Mouse (Mus musculus): Measurements from ENCODE around the gene Krtap21-1. TPM values are rescaled to one million over a fixed set of nuclear protein-coding genes. Genes with fewer than 3 reads are reported as not detected.

Gene Krtap21-1
- total RNA-seq (2021) (not detected), polyA plus RNA-seq (2012; rRNA removed) (not detected in 2 replicates)
- long read RNA-seq = 0 reads

DNA sequence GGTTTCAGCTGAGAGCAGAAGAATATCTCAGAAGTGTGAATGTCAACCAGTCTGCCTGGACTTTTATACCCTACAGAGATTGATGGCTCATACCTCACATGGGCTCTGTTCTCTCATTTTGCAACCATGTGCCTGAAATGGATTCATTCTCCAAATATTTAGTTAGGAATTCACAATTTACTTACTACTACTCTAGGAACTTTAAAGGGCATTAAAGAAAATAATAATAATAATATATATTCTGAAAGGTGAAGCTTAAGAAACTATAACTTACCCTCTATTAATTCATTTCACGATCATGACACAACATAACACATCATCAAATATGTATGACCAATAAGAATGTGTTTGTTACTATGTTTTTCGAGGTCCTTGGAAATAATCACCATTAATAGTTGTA lies at the start of gene Krtap21-1:
Krtap21-1 (minus strand) TSS at position 101 of the 400 bp plus-strand sequence.
- H3K36me3 ChIP-seq (ENCODE audit: control insufficient read depth, insufficient read depth, low read length) = no peaks in the 10 kb centered on the region
- no peak within 1 kb of the TSS for H3K4me3 ChIP-seq
- DNase-seq = no peak
- TF ChIP-seq CTCF (IDR thresholded peaks at IDR 0.05) (no peak), EP300 (IDR thresholded peaks at IDR 0.05; ENCODE audit: insufficient read depth, low read depth, low read length) (no peak), POLR2A (IDR thresholded peaks at IDR 0.05; ENCODE audit: insufficient read depth, low read depth, low read length) (no peak)
- no peak within 1 kb of the TSS for H3K9ac ChIP-seq (ENCODE audit: low read depth, low read length)
- WGBS = 78% methylated on average over 2 of the region's 2 CpGs
- intact Hi-C loops (cut with DNase I) = no loop called here
- H3K4me1 ChIP-seq (ENCODE audit: control insufficient read depth, insufficient read depth, low read length) = no peaks in the 10 kb centered on the region
- H3K79me2 ChIP-seq (replicated peaks; ENCODE audit: control insufficient read depth, insufficient read depth, low read length) = no peaks in the 10 kb centered on the region
- no peaks in the 10 kb centered on the region for H3K27me3 ChIP-seq (ENCODE audit: control insufficient read depth, insufficient read depth, low read length)
- no peak within 1 kb of the TSS for H3K27ac ChIP-seq

DNA sequence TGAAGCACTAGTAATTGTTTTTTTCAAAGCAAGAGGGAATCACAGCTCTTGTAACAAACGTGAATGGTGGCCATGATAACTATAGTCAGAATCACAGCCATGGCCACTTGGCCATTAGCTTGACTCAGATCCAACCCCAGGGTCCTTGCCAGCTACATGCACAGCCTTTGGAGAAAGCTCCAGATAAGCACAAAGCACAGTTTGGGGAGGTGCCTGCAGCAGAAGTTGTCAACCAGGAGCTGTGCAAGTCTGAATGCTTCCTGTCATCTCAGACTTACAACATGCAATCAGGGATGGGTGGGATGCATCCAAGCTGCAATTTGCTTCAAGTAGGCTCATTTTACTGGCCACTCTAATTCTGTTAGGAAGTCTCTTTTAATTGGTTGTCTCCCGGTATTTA lies 25.9 kb upstream of the Krtap21-1 start:
- H3K9ac ChIP-seq (ENCODE audit: low read depth, low read length) = no peak overlapping the region
- H3K79me2 ChIP-seq (replicated peaks; ENCODE audit: control insufficient read depth, insufficient read depth, low read length) = no peaks in the 10 kb centered on the region
- WGBS = 49% methylated on average over 2 of the region's 2 CpGs
- H3K27me3 ChIP-seq (ENCODE audit: control insufficient read depth, insufficient read depth, low read length) = no peaks in the 10 kb centered on the region
- TF ChIP-seq CTCF (IDR thresholded peaks at IDR 0.05) (no peak), POLR2A (IDR thresholded peaks at IDR 0.05; ENCODE audit: insufficient read depth, low read depth, low read length) (no peak), EP300 (IDR thresholded peaks at IDR 0.05; ENCODE audit: insufficient read depth, low read depth, low read length) (no peak)
- no peak for DNase-seq
- H3K27ac ChIP-seq = no peak overlapping the region
- no peak overlapping the region for H3K4me3 ChIP-seq
- H3K36me3 ChIP-seq (ENCODE audit: control insufficient read depth, insufficient read depth, low read length) = no peaks in the 10 kb centered on the region
- intact Hi-C loops (cut with DNase I) = no loop called here
- no peaks in the 10 kb centered on the region for H3K4me1 ChIP-seq (ENCODE audit: control insufficient read depth, insufficient read depth, low read length)

DNA sequence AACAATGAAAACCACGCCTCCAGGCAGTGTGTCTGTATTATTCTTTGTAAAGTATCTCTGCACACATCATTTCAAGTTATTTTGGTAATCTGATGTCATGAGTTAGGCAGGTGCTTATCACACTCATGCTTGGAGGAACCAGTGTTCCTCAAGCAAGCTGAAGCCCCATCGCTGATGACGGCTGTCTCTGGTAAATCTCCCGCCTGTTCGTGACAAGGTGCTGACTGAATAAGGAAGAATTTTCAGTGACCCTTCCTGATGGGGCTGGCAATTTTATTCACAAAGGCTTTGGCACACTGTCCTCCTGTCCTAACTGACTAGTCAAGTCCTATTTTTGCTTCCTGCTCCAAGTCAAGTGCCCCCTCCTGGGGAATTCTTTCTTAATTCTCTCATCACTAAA lies 21.6 kb upstream of the Krtap21-1 start:
- H3K9ac ChIP-seq (ENCODE audit: low read depth, low read length) = no peak overlapping the region
- H3K4me3 ChIP-seq = no peak overlapping the region
- H3K4me1 ChIP-seq (ENCODE audit: control insufficient read depth, insufficient read depth, low read length) = no peaks in the 10 kb centered on the region
- no peaks in the 10 kb centered on the region for H3K36me3 ChIP-seq (ENCODE audit: control insufficient read depth, insufficient read depth, low read length)
- no peak overlapping the region for H3K27ac ChIP-seq
- WGBS = 21% methylated on average over 5 of the region's 5 CpGs
- intact Hi-C loops (cut with DNase I) = no loop called here
- H3K79me2 ChIP-seq (replicated peaks; ENCODE audit: control insufficient read depth, insufficient read depth, low read length) = no peaks in the 10 kb centered on the region
- H3K27me3 ChIP-seq (ENCODE audit: control insufficient read depth, insufficient read depth, low read length) = no peaks in the 10 kb centered on the region
- TF ChIP-seq POLR2A (IDR thresholded peaks at IDR 0.05; ENCODE audit: insufficient read depth, low read depth, low read length) = no peak
- no peak for TF ChIP-seq EP300 (IDR thresholded peaks at IDR 0.05; ENCODE audit: insufficient read depth, low read depth, low read length)
- no peak for TF ChIP-seq CTCF (IDR thresholded peaks at IDR 0.05)
- peak in 1 of 2 experiments; percentile 9 for DNase-seq

DNA sequence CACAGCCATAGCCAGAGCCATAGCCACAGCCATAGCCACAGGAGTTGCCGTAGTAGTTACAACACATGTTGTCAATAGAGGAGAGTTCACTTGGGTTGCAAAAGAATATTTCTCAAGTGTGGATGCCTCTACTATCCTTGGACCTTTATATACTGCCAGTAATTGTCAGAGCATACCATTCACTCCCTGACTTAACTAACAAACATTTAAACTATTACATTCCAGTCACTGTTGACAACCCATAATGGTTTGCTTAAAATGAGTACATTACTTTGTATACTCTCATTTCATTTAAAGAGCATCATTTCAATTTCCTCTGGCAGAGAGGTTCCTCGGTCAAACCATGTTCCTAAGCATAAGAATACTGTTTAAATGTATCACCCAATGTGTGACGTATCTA lies 16.3 kb upstream of the Krtap21-1 start, which contains the start of gene Krtap6-2:
Krtap6-2 (minus strand) TSS at position 101 of the 400 bp plus-strand sequence.
- TF ChIP-seq EP300 (IDR thresholded peaks at IDR 0.05; ENCODE audit: insufficient read depth, low read depth, low read length) = no peak
- no peak for TF ChIP-seq CTCF (IDR thresholded peaks at IDR 0.05)
- TF ChIP-seq POLR2A (IDR thresholded peaks at IDR 0.05; ENCODE audit: insufficient read depth, low read depth, low read length) = no peak
- intact Hi-C loops (cut with DNase I) = no loop called here
- Histone ChIP-seq H3K4me1 (ENCODE audit: control insufficient read depth, insufficient read depth, low read length) (no peaks in the 10 kb centered on the region), H3K9ac (ENCODE audit: low read depth, low read length) (no peak within 1 kb of the TSS), H3K27ac (no peak within 1 kb of the TSS), H3K4me3 (no peak within 1 kb of the TSS), H3K27me3 (ENCODE audit: control insufficient read depth, insufficient read depth, low read length) (no peaks in the 10 kb centered on the region), H3K36me3 (ENCODE audit: control insufficient read depth, insufficient read depth, low read length) (no peaks in the 10 kb centered on the region), H3K79me2 (replicated peaks; ENCODE audit: control insufficient read depth, insufficient read depth, low read length) (no peaks in the 10 kb centered on the region)
- no peak for DNase-seq
- WGBS = 87% methylated on average over 3 of the region's 3 CpGs

DNA sequence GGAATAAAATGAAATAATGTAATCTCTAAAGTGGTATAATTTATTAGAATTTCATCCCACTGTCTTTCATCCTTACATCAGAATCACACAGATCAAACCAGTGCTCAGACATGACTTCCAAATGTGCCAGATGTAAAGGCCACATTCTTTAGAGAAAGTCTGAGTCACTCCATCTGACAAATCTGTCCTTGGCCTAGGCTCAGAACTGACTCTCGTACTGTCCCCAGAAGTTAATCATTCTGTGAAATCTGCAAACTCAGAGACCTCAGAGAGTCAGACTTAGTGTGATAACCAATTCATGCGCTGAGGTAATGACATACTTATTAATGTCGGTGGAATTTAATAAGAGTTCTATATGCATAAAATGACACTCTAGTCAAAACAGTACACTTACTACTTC lies 12.6 kb upstream of the Krtap21-1 start:
- no peak for DNase-seq
- Histone ChIP-seq H3K27me3 (ENCODE audit: control insufficient read depth, insufficient read depth, low read length) (no peaks in the 10 kb centered on the region), H3K79me2 (replicated peaks; ENCODE audit: control insufficient read depth, insufficient read depth, low read length) (no peaks in the 10 kb centered on the region), H3K4me3 (no peak overlapping the region), H3K27ac (no peak overlapping the region), H3K36me3 (ENCODE audit: control insufficient read depth, insufficient read depth, low read length) (no peaks in the 10 kb centered on the region), H3K9ac (ENCODE audit: low read depth, low read length) (no peak overlapping the region), H3K4me1 (ENCODE audit: control insufficient read depth, insufficient read depth, low read length) (no peaks in the 10 kb centered on the region)
- 69% methylated on average over 3 of the region's 3 CpGs for WGBS
- intact Hi-C loops (cut with DNase I) = no loop called here
- TF ChIP-seq CTCF (IDR thresholded peaks at IDR 0.05) (no peak), POLR2A (IDR thresholded peaks at IDR 0.05; ENCODE audit: insufficient read depth, low read depth, low read length) (no peak), EP300 (IDR thresholded peaks at IDR 0.05; ENCODE audit: insufficient read depth, low read depth, low read length) (no peak)

DNA sequence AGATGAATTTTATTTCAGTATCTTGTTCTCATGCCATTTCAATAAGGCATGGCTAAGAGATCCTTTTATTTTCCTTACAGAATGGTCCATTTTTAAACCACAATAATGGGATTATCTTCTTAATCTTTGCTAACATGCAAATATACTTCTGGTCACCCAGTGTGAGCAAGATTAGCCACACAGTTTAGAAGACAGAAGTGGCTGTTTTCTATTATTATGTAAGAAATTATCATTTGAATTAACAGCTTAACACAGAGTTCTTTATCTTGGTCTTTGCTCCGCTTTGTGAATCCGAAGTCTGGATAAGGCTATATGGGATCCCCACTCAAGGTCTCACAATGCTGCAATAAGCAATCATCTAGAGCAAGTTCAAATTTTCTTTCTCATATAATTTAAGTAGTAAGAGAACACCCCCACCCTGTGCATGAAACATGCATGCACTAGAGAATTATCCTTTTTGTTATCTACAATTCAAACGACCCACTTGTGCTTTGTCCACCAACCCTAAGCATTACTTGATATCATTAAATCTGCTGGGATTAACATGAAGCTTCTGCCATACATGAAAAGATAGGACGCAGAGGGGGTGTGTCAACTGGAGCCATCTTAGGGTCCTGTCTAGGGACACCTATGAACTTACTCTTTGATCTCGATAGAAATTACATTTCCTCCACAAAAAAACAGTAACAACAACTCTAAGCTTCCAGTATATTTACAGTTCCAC lies 6.8 kb upstream of the Krtap21-1 start:
- Histone ChIP-seq H3K36me3 (ENCODE audit: control insufficient read depth, insufficient read depth, low read length) (no peaks in the 10 kb centered on the region), H3K79me2 (replicated peaks; ENCODE audit: control insufficient read depth, insufficient read depth, low read length) (no peaks in the 10 kb centered on the region), H3K27ac (no peak overlapping the region), H3K27me3 (ENCODE audit: control insufficient read depth, insufficient read depth, low read length) (no peaks in the 10 kb centered on the region), H3K4me3 (no peak overlapping the region), H3K4me1 (ENCODE audit: control insufficient read depth, insufficient read depth, low read length) (no peaks in the 10 kb centered on the region), H3K9ac (ENCODE audit: low read depth, low read length) (no peak overlapping the region)
- DNase-seq = no peak
- TF ChIP-seq CTCF (IDR thresholded peaks at IDR 0.05) = no peak
- no peak for TF ChIP-seq EP300 (IDR thresholded peaks at IDR 0.05; ENCODE audit: insufficient read depth, low read depth, low read length)
- no peak for TF ChIP-seq POLR2A (IDR thresholded peaks at IDR 0.05; ENCODE audit: insufficient read depth, low read depth, low read length)
- intact Hi-C loops (cut with DNase I) = no loop called here
- 67% methylated on average over 5 of the region's 5 CpGs for WGBS
